Mouse (Mus musculus) cerebellum, adult 2 months (tissue): ENCODE results near the gene Dck. TPM values are rescaled to one million over a fixed set of nuclear protein-coding genes. Genes with fewer than 3 reads are reported as not detected.

Experiments used
- DNase-seq, 2 experiments: peaks; one replicate each; pipeline ENCODE4 v3.0.0; 2021
- H3K27ac ChIP-seq: fragments of 200-500 bp; 2 replicates; pipeline ENCODE4 v1.5.1; 2012; ENCODE audit warnings: low read length, control low read depth, inconsistent platforms; ENCODE audit not compliant: insufficient read depth
- H3K27me3 ChIP-seq: fragments of 200-500 bp; 2 replicates; pipeline ENCODE4 v1.6.1; 2012; ENCODE audit warnings: inconsistent platforms, mild to moderate bottlenecking, low read length, moderate library complexity; ENCODE audit not compliant: control insufficient read depth, insufficient read depth
- H3K4me1 ChIP-seq: fragments of 200-500 bp; 2 replicates; pipeline ENCODE4 v1.6.1; 2011; ENCODE audit warnings: low read length; ENCODE audit not compliant: control insufficient read depth, insufficient read depth
- H3K4me3 ChIP-seq: fragments of 200-500 bp; replicated peaks from 2 replicates; pipeline ENCODE3; 2011; ENCODE audit warnings: mild to moderate bottlenecking, low read depth, low read length, control low read depth; ENCODE audit not compliant: insufficient read depth
- CTCF ChIP-seq: fragments of 200-500 bp; IDR thresholded peaks from 2 replicates; pipeline ENCODE4 v1.5.1; 2011; ENCODE audit warnings: low read depth, mild to moderate bottlenecking, control low read depth, low read length, moderate library complexity, borderline replicate concordance; ENCODE audit not compliant: insufficient read depth
- POLR2A ChIP-seq: fragments of 200-500 bp; IDR thresholded peaks from 2 replicates; pipeline ENCODE4 v1.6.1; 2011; ENCODE audit warnings: low read length, control low read depth, borderline replicate concordance; ENCODE audit not compliant: insufficient read depth
- WGBS: fragments of 180-500 bp; shearing (Covaris S2); methylation state at CpG from one replicate; pipeline ENCODE4 v1.1.7; 2018; 5-methylcytosine and 5-hydroxymethylcytosine counted together
- polyA plus RNA-seq: library from polyadenylated mRNA; depleted of rRNA; stranded (reverse); fragments of >200 nt; gene quantifications from 2 replicates; pipeline ENCODE4 v1.2.3, GENCODE M21; 2012; rRNA removed

Gene Dck
- polyA plus RNA-seq, 1 experiment: 16.6 TPM

DNA sequence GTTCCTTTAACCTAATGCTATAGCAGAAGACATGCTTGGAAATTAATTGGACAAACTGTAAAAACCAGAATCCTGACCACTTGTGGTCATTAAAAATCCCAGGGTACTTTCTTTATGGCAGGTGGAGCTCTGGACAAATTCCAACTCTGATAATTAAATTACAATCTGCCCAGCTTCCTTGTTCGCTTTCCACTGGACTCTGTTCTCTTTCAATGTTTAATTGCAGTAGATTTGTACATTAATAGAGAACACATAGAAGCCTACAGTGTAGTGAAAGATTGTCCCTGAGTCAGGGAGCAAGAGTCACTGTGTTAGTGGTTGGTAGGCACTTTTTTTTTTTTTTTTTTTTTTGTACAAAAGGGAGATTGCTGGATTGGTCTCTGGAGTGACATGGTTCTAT is 56.7 kb downstream of the Dck start:
- peak in 1 of 2 experiments; percentile 2 for DNase-seq
- Histone ChIP-seq H3K27ac (no peak overlapping the region), H3K4me3 (no peak overlapping the region), H3K4me1 (peaks cover 24% of the 10 kb centered on the region; the same call in 1 of the 2 replicates), H3K27me3 (no peaks in the 10 kb centered on the region)
- 7% methylated on average over 1 of the region's 1 CpGs for WGBS
- TF ChIP-seq CTCF (no peak), POLR2A (no peak)

- no peak for TF ChIP-seq CTCF
- TF ChIP-seq POLR2A: no peak
- peak; percentile 29 to 52 for DNase-seq
- Histone ChIP-seq H3K4me1 (peaks cover 25% of the 10 kb centered on the region), H3K27ac (no peak overlapping the region; the same call in 1 of the 2 replicates), H3K27me3 (no peaks in the 10 kb centered on the region), H3K4me3 (no peak overlapping the region)
- 15% methylated on average over 10 of the region's 10 CpGs for WGBS
Observed at GRCm38 (mm10) chr5:88824838-88825237, 60.0 kb downstream of the Dck start.

- Histone ChIP-seq H3K4me3 (no peak overlapping the region), H3K27ac (no peak overlapping the region), H3K27me3 (no peaks in the 10 kb centered on the region), H3K4me1 (peaks cover 26% of the 10 kb centered on the region)
- WGBS: 37% methylated on average over 8 of the region's 8 CpGs
- DNase-seq: no peak
- no peak for TF ChIP-seq CTCF
- TF ChIP-seq POLR2A: no peak
Observed at GRCm38 (mm10) chr5:88829835-88830571, 65.2 kb downstream of the Dck start.

DNA sequence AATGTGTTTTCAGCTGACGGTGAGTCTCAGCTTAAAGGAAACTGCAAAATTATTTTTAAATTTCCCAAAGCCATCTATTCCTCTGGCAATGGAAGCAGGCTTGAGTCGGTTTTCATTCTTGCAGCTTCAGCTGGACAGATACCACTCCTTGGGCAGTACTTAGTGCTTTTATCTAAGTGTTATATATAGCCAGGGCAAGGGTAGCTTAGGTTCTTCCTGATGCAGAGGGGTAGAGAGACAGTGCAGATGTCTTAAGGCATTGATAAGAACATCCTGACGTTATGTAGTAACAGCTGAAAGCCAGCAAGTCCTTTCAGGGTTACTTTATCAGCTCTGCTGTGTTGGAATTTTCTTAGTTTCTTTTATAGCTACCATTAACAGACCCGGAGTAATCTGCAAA is 66.1 kb downstream of the Dck start:
- DNase-seq: no peak
- 53% methylated on average over 4 of the region's 4 CpGs for WGBS
- H3K4me3 ChIP-seq: no peak overlapping the region
- no peak for TF ChIP-seq POLR2A
- no peak for TF ChIP-seq CTCF
- peaks cover 25% of the 10 kb centered on the region for H3K4me1 ChIP-seq
- H3K27ac ChIP-seq: no peak overlapping the region
- H3K27me3 ChIP-seq: no peaks in the 10 kb centered on the region

GRCm38 (mm10) chr5:88831935-88832334 is 67.1 kb downstream of the Dck start:
- no peak for TF ChIP-seq CTCF
- TF ChIP-seq POLR2A: no peak
- Histone ChIP-seq H3K4me1 (peaks cover 25% of the 10 kb centered on the region), H3K27me3 (no peaks in the 10 kb centered on the region), H3K27ac (no peak overlapping the region), H3K4me3 (no peak overlapping the region)
- no peak for DNase-seq
- WGBS: 63% methylated on average over 3 of the region's 3 CpGs

Other genes with a start within 250 kb of the Dck start
- gene Jchain, start 237.1 kb upstream of the Dck start, polyA plus RNA-seq: 0.68 and 0.84 TPM in 2 replicates
- 25.9 and 29.9 TPM in 2 replicates for gene Utp3, start 210.5 kb upstream of the Dck start, polyA plus RNA-seq
- gene Rufy3, start 200.0 kb upstream of the Dck start, polyA plus RNA-seq: 130 and 139 TPM in 2 replicates
- gene Grsf1, start 88.8 kb upstream of the Dck start, polyA plus RNA-seq: 113 and 120 TPM in 2 replicates
- gene Mob1b, start 44.1 kb upstream of the Dck start, polyA plus RNA-seq: 11.9 and 12.7 TPM in 2 replicates
- gene Slc4a4, start 121.8 kb downstream of the Dck start, polyA plus RNA-seq: 114 and 118 TPM in 2 replicates